Mouse (Mus musculus) liver, postnatal 0 days (tissue): Measurements from ENCODE around the gene A130010J15Rik.

Source experiments
- CTCF ChIP-seq: sonication (generic); IDR thresholded peaks from 2 replicates; pipeline ENCODE4 v1.5.1; 2016; ENCODE audit warnings: antibody characterized with exemption, low read depth
- EP300 ChIP-seq: IDR thresholded peaks from 2 replicates; pipeline ENCODE4 v1.6.1; 2016; ENCODE audit warnings: antibody characterized with exemption, low read depth, mild to moderate bottlenecking

DNA sequence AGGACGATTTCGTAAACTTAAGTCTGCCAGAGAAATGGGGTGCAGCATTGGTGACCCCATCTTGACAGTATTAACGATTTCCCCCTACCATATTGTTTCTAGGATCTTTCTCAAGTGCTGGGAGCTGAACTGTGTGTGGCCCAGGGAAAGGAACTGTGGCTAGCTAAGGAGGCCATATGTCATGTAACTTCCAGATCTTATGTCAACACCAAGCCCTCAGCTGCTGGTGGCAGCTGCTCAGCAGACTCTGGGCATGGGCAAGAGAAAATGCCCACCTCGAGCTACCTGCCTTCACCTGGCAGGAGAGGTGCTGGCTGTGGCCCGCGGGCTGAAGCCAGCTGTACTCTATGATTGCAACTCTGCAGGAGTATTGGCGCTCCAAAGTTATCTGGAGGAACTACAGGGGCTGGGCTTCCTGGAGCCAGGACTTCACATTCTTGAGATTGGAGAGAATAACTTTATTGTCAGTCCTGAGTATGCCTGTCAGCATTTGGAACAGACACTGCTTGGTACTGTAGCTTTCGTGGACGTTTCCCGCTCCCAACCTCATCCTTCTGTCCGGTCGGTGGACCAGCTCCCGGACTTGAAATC lies 6.4 kb downstream of the A130010J15Rik start:
- TF ChIP-seq CTCF (no peak), EP300 (no peak)
